Mouse (Mus musculus): ENCODE data around the gene Nfkbiz.

GRCm38 (mm10) chr16:55798845-55799244 lies 39.9 kb downstream of the Nfkbiz start:
- TF ChIP-seq CTCF (IDR thresholded peaks at IDR 0.05; ENCODE audit: low read depth) (no peak), EP300 (IDR thresholded peaks at IDR 0.05; ENCODE audit: low read depth) (no peak)

Data from liver, embryonic 14.5 days (tissue).